Mouse (Mus musculus): Measurements from ENCODE around the gene Decr2.

Decr2 gene

DNA sequence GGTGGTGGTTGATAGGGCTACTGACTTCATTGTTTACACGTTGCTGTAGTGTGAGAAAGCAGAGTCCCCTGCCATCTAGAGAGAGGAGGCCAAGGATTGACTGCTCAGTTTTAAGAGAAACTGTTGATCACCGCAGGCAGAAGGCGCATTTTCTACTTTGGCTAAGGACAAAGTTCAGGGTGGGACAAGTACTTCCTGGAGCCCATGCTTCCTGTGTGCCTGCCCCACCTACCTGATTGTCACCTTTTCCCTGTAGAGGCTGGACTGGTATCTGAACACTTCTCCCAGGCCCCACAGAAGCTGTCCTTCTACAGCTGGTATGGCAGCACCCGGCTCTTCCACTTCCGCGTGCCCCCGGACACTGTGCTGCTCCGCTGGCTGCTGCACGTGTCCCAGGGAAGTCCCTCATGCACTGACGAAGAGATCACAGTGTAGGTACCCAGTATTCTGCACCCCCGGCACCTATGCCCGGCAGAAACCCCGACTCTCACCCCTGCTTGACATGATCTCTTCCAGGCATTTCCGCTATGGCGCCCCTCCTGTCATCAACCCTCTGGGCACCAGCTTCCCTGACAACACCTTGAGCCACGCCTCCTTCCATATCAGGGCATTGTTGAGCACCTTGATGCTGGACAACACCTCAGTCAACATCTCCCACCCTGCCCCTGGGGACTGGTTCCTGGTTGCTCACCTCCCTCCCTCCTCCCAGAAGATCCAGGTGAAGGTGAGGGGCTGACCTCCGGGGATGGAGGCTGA lies 26.5 kb upstream of the Decr2 start:
- CTCF ChIA-PET, result interaction anchor here in 2 of 4 experiments (1.0 to 1.6 kb wide), 2 partner anchors 22 to 105 kb away, joined by 3 to 5 read pairs; partner anchors contain the start of gene Axin1 (in 1 of the 2)

DNA sequence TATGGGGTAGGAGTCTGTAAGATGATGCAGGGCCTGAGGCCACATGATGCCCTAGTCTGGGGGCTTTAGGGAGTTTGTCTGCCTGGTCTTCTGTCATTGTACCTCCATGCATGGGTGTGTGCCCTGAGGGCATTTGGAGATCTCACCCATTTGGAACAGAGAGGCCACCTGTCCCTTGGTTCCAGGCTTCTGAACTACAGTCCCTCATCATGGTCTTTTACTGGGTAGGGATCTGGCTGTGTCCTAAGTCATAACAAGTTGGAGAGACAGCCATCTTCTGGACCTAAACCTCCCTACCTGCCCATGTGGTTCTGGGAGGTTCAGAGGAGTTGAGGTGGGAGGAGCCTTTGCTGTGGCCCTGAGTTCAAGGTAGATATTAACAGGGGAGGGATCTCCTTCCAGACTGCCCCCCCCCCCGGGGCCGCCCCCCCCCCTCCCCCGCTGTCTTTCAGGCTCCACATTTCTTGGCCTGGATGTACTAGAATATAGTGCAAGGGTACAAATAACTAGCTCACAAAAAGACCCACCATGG lies 25.9 kb upstream of the Decr2 start:
- CTCF ChIA-PET, result interaction anchor here in 1 of 4 experiments (1.0 to 1.6 kb wide), 2 partner anchors 22 to 104 kb away, joined by 3 to 5 read pairs; partner anchors contain the start of gene Axin1
- POLR2A ChIA-PET, result interaction anchor here in 3 of 4 experiments (0.5 to 7.4 kb wide), 6 partner anchors 7 to 137 kb away, joined by 3 to 106 read pairs (median 21); partner anchors contain the start of genes Axin1 (in 2 of the 3), Decr2 (in 1 of the 3), Luc7l (in 1 of the 3) and Mrpl28 (in 1 of the 3)

More for the DNA sequence above, 26.5 kb upstream of the Decr2 start:
- POLR2A ChIA-PET, result interaction anchor here in 3 of 4 experiments (0.5 to 4.8 kb wide), 8 partner anchors 16 to 786 kb away, joined by 3 to 22 read pairs (median 4); partner anchors contain the start of genes Axin1 (in 3 of the 3) and Luc7l (in 1 of the 3)

DNA sequence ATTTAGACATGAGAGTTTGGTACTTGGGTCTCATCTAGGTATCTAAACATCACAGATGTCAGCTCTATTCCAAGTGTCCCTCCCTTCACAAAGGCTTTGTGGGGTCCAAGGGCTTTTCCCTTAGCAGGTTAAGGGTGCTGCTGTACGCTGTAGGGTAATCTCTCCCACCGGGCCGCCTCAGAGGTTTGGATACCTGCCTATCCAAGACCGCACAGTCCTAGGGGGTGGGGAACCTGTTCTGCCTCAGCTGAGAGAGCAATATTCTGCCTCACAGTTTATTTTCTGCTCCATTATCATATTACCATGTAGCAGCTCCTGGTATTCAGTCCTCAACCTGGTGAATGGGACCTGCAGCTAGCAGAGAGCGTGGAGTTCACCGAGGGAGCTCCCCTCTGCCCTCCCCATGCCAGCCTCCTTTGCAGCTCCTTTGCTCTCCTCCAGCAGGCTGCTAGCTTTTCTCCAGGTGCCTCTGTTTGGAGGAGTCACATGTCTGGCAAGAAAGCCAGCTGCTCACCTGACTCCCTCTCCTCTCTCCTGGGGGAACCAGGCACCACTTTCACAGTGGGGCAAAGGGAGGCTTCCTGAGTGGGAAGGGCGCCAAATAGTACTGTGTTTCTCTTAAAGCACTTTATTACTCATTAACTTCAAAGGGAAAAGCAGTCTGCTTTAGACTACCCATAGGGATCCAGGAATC lies 25.2 kb upstream of the Decr2 start:
- CTCF ChIA-PET, result interaction anchor here in 3 of 4 experiments (0.7 to 1.6 kb wide), 5 partner anchors 23 to 117 kb away, joined by 3 to 11 read pairs (median 3); partner anchors contain the start of genes Axin1 (in 2 of the 3) and Decr2 (in 1 of the 3)
- POLR2A ChIA-PET, result interaction anchor here in 2 of 4 experiments (1.1 to 7.4 kb wide), 8 partner anchors 8 to 138 kb away, joined by 3 to 106 read pairs (median 16); partner anchors contain the start of genes Axin1 (in 2 of the 2), Luc7l (in 2 of the 2), Decr2 (in 1 of the 2) and Mrpl28 (in 1 of the 2)

DNA sequence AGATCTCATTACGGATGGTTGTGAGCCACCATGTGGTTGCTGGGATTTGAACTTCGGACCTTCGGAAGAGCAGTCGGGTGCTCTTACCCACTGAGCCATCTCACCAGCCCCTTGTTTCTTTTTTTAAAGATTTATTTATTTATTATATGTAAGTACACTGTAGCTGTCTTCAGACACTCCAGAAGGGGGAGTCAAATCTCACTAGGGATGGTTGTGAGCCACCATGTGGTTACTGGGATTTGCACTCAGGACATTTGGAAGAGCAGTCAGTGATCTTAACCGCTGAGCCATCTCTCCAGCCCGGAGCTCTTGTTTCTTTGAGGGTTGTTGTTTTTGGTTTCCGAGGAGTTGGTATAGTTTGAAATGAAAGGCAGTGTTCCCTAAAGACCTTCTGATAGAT lies 24.3 kb upstream of the Decr2 start:
- POLR2A ChIA-PET, result interaction anchor here in 3 of 4 experiments (0.6 to 7.4 kb wide), 20 partner anchors 8 to 139 kb away, joined by 3 to 106 read pairs (median 6); partner anchors contain the start of genes Mrpl28 (in 3 of the 3), Axin1 (in 2 of the 3), Luc7l (in 2 of the 3) and Decr2 (in 1 of the 3)
- CTCF ChIA-PET, result interaction anchor here (0.7 to 1.7 kb wide), 6 partner anchors 9 to 138 kb away, joined by 3 to 6 read pairs (median 4); partner anchors contain the start of genes Axin1 (in 1 of the 4), Decr2 (in 1 of the 4) and Mrpl28 (in 1 of the 4)

DNA sequence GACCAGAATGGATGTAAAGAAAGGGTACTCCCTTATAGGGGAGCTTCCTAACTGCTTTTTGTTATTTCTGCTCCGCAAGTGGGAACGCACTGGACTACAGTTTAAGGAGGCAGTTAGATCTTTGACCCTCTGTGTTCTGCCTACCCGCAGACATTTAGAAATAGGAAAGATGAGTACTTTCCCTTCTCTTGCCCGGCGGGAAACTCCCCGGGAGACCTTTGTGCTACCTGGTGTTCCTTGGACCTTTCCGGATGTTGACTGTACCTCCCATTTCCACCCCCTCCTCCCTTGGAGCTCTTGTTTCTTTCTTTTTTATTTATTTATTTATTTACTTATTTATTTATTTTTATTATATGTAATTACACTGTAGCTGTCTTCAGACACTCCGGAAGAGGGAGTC lies 23.9 kb upstream of the Decr2 start:
- ChIA-PET POLR2A (interaction anchor here in 3 of 4 experiments (0.6 to 7.4 kb wide), 30 partner anchors 8 to 281 kb away, joined by 3 to 106 read pairs (median 5); partner anchors contain the start of genes Mrpl28 (in 3 of the 3), Axin1 (in 2 of the 3), Decr2 (in 2 of the 3) and Luc7l (in 2 of the 3)), CTCF (interaction anchor here (0.7 to 1.7 kb wide), 13 partner anchors 8 to 281 kb away, joined by 3 to 6 read pairs (median 4); partner anchors contain the start of genes Mrpl28 (in 2 of the 4), Axin1 (in 1 of the 4), Decr2 (in 1 of the 4) and Mcrip2 (in 1 of the 4))

DNA sequence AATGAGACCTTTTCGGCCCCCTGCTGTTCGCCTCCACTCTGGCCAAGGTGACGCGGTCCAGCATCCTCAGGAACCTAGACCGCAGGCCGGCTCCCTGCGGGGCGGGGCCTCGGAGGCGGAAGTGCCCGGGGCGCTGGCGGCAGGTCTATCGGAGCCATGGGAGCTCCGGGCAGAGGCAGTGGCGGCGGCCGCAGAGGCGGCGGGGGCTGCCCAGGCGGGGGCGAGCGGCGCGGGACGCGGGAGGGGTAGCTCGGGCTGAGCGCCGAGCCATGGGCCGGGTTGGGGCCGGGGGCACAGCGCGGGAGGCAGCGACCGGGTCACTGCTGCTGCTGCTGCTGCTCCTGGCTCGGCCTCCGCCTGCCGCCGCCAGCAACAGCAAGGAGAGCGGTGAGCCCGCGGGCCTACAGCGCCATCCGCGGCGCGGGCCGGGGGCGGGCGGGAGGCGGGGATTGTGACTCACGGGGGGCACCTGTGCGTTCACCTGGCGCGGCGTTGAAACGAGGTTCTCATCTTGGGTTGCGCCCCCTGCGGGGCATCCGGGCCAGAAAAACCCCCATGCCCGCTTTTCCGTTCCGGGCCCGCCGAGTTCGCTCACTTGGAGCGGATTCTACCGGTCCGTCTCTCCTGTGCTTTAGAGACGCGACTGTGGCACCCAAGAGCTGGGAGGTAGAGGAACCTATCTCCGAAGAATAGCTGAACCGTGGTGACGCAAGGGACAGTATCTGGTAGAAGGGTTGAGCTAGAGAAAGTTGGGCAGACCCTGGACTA lies 23.2 kb upstream of the Decr2 start, which contains the start of gene Tmem8:
TSS of gene Tmem8 (plus strand) at position 119 of the 768 bp plus-strand sequence.
- POLR2A ChIA-PET, result interaction anchor here (0.5 to 7.4 kb wide), 34 partner anchors 8 to 1550 kb away, joined by 3 to 106 read pairs (median 5); partner anchors contain the start of genes Mrpl28 (in 3 of the 4), Axin1 (in 2 of the 4), Decr2 (in 2 of the 4) and Luc7l (in 2 of the 4)
- CTCF ChIA-PET, result interaction anchor here (0.7 to 1.7 kb wide), 18 partner anchors 9 to 281 kb away, joined by 3 to 6 read pairs (median 4); partner anchors contain the start of genes Decr2 (in 2 of the 4), Mrpl28 (in 2 of the 4), Axin1 (in 1 of the 4) and Mcrip2 (in 1 of the 4)

DNA sequence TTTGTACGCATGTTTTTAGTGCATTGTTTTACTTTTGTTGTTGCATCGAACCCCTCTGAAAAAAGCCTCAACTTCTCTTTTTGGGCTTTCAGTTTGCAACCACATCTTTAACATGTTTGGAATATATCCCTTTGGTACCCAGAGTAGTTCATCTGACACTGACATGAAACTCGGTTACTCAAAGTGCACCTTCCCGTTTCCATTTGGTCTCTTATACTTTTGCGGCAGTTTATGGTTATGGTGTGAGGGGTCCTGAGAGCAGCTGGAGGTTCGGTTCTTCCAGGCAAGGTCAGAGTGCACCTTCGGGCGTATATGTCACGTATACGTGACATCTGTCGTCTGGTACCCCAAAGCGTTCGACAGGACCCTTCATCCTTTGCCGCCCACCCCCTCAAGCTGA lies 22.6 kb upstream of the Decr2 start:
- ChIA-PET POLR2A (interaction anchor here (0.5 to 7.4 kb wide), 26 partner anchors 8 to 1550 kb away, joined by 3 to 106 read pairs (median 6); partner anchors contain the start of genes Mrpl28 (in 3 of the 4), Axin1 (in 2 of the 4), Decr2 (in 2 of the 4) and Luc7l (in 2 of the 4)), CTCF (interaction anchor here in 3 of 4 experiments (0.7 to 1.7 kb wide), 13 partner anchors 10 to 280 kb away, joined by 3 to 6 read pairs (median 4); partner anchors contain the start of genes Decr2 (in 2 of the 3), Axin1 (in 1 of the 3), Mcrip2 (in 1 of the 3) and Mrpl28 (in 1 of the 3))

DNA sequence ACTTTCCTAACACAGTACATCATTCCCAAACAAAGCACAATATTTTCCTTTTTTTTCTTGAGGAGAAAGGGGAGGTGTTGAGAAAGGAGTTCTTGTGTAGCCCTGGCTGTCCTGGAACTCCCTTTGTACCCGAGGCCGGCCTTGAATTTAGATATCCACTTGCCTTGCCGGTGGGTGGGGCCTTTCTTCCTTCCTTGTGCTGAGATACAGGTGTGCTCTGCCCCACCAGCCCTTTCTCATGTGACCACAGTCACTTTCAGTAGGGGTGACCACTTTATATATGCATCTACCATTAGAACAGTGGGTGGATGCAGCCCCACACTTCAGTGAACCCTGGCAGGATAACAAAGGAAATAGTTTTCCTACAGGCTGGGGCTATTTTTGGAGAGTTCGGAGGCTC lies 21.6 kb upstream of the Decr2 start:
- ChIA-PET POLR2A (interaction anchor here in 3 of 4 experiments (1.0 to 7.4 kb wide), 12 partner anchors 11 to 285 kb away, joined by 3 to 106 read pairs (median 8); partner anchors contain the start of genes Mrpl28 (in 2 of the 3), Nme4 (in 2 of the 3), Axin1 (in 1 of the 3) and Decr2 (in 1 of the 3)), CTCF (interaction anchor here in 2 of 4 experiments (0.7 to 2.4 kb wide), 5 partner anchors 9 to 19 kb away, joined by 3 to 8 read pairs (median 3); partner anchors contain the start of gene Mrpl28 (in 1 of the 2))

DNA sequence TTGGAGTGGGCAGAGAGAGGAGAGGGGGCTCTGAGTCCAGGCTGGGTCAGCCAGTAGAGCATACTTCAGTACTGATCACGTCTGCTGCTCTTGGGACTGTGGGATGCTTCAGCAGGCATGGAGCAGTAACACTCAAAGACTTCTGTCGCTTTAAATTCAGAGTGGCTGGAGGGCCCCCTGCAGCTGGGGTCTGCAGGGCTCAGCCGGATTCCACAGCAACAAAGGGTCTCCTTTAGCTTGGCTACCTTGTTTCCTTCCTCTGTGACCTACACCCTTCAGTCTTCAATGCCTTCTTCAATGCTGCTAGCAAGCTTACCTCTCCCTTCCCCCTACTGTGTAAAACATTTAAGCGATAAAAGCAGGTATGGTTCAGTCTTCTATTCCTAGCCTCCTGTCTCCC lies 20.9 kb upstream of the Decr2 start:
- POLR2A ChIA-PET, result interaction anchor here (0.5 to 7.4 kb wide), 25 partner anchors 10 to 1132 kb away, joined by 3 to 106 read pairs (median 4); partner anchors contain the start of genes Nme4 (in 3 of the 4), Mrpl28 (in 2 of the 4), Axin1 (in 1 of the 4) and Decr2 (in 1 of the 4)
- CTCF ChIA-PET, result interaction anchor here in 2 of 4 experiments (0.8 to 2.4 kb wide), 5 partner anchors 9 to 102 kb away, joined by 3 to 8 read pairs (median 4); partner anchors contain the start of genes Decr2 (in 1 of the 2) and Mrpl28 (in 1 of the 2)

DNA sequence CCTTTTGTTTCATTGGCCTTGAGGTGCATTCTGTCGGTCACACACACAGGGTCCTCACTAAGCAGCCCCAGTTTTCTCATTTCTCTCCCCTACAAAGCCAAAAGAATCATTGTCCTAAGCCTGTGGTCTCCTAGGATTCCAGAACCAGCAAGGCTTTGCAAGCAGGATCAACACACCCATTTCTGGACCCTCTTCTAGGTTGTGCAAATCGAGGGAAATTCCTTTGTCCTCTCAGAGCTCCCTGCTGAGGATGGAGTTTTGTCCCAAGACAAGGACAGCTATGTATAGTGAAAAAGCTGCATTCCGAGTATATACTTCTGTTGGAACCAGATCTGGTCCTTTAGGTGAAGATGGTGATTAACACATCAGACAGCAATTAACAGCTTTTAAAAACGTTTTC lies 20.0 kb upstream of the Decr2 start:
- POLR2A ChIA-PET, result interaction anchor here (0.6 to 7.4 kb wide), 26 partner anchors 9 to 947 kb away, joined by 3 to 106 read pairs (median 4); partner anchors contain the start of genes Mrpl28 (in 3 of the 4), Rab11fip3 (in 3 of the 4), Nme4 (in 2 of the 4) and Fbxl16 (in 1 of the 4)
- CTCF ChIA-PET, result interaction anchor here in 3 of 4 experiments (0.7 to 2.4 kb wide), 11 partner anchors 9 to 133 kb away, joined by 3 to 8 read pairs (median 4); partner anchors contain the start of genes Decr2 (in 2 of the 3), Axin1 (in 1 of the 3), Fam234a (in 1 of the 3) and Mrpl28 (in 1 of the 3)

DNA sequence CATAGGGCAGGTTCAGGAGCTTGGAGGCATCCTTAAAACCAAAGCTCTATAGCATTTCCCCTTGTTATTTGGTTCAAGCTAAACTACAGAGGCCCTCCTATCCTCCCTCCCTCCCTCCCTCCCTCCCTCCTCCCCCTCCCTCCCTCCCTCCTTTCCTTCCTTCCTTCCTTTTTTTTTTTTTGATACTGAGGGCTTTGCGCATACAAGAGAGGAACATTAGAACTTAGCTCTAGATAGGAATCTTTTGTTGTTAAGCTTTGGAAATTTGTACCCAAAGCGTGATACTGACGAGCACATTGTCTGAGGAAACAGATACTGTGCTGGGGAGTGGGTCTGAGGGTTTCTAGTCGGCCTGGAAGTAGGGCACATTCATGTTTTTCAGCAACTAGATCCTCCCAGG lies 15.5 kb upstream of the Decr2 start:
- ChIA-PET CTCF (interaction anchor here in 1 of 4 experiments (0.9 to 1.5 kb wide), 2 partner anchors 77 to 96 kb away, joined by 3 to 8 read pairs; no protein-coding TSS in a partner anchor), POLR2A (interaction anchor here in 3 of 4 experiments (0.6 to 1.9 kb wide), 12 partner anchors 8 to 1586 kb away, joined by 3 to 8 read pairs (median 3); partner anchors contain the start of genes Decr2 (in 1 of the 3), Mrpl28 (in 1 of the 3), Nme4 (in 1 of the 3) and Tmem8 (in 1 of the 3))

DNA sequence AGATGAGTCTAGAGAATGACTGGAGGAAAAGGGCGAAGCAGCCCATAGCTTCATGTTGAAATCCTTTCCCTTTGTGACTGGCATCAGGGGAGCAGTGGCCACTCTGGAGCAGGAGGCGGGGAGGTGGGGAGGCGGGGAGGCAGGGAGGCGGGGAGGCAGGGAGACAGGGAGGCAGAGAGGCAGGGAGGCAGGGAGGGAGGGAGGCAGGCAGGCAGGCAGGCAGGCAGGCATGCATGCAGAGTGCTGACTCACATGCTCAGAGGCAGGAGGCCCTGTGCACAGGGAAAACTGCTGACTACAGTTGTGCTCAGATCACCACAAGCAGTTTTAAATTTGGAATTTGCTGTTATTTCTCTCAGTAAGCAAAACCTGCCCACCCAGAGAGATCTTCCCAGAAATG lies 11.3 kb upstream of the Decr2 start:
- POLR2A ChIA-PET, result interaction anchor here in 3 of 4 experiments (0.6 to 11.1 kb wide), 26 partner anchors 8 to 334 kb away, joined by 3 to 106 read pairs (median 3); partner anchors contain the start of genes Decr2 (in 3 of the 3), Tmem8 (in 3 of the 3), Rab11fip3 (in 2 of the 3) and Axin1 (in 1 of the 3)
- CTCF ChIA-PET, result interaction anchor here in 3 of 4 experiments (0.5 to 1.5 kb wide), 15 partner anchors 8 to 273 kb away, joined by 3 to 14 read pairs (median 4); partner anchors contain the start of genes Decr2 (in 2 of the 3), Mrpl28 (in 1 of the 3) and Rhbdl1 (in 1 of the 3)

DNA sequence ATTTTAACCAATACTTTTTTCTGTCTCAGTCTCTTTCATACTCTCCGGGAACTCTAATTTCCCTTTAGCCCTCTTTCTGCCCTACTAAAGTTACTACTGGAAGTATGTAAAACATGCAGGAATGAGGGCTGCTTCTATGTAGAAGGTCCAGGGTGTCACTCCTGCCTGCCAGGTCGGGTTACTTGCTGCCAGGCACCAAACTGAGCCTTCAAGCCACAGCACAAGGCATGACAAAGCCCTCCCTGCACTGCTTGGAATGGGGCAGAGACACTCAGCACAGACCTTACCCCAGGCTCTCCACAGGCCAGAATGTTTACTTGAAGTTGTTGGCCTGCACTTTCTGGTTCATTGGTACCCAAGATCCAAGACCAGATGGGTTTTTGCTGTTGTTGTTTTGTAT lies 10.0 kb upstream of the Decr2 start:
- POLR2A ChIA-PET, result interaction anchor here in 2 of 4 experiments (0.9 to 11.1 kb wide), 7 partner anchors 10 to 31 kb away, joined by 3 to 106 read pairs (median 4); partner anchors contain the start of genes Tmem8 (in 2 of the 2), Decr2 (in 1 of the 2) and Rab11fip3 (in 1 of the 2)
- CTCF ChIA-PET, result interaction anchor here in 2 of 4 experiments (0.6 to 1.5 kb wide), 4 partner anchors 23 to 817 kb away, joined by 3 to 6 read pairs (median 4); partner anchors contain the start of genes Kifc5b (in 1 of the 2) and Mrpl28 (in 1 of the 2)

DNA sequence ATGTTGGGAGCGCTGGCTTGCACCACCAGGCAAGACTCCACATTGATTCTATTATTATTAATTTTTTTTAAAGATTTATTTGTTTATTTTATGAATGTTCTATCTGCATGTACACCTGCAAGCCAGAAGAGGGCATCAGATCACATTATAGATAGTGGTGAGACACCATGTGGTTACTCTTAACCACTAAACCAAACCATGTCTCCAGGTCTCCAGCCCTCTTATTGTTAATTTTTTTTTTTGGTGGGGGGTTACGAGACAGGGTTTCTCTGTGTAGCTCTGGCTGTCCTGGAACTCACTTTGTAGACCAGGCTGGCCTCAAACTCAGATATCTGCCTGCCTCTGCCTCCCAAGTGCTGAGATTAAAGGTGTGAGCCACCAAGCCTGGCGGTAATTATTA lies 9.2 kb upstream of the Decr2 start:
- CTCF ChIA-PET, result interaction anchor here in 2 of 4 experiments (0.7 kb wide), 2 partner anchors 9 to 818 kb away, joined by 3 read pairs; partner anchors contain the start of genes Decr2 (in 1 of the 2) and Kifc5b (in 1 of the 2)
- POLR2A ChIA-PET, result interaction anchor here in 1 of 4 experiments (0.7 to 11.1 kb wide), 5 partner anchors 9 to 31 kb away, joined by 3 to 106 read pairs (median 3); partner anchors contain the start of genes Decr2, Rab11fip3 and Tmem8

All from embryonic stem cell, embryonic (primary cell).